In genomic region chr1:54443641-54444040, GRCm38 (mm10) we compare ENCODE assay signal across 12 mouse cellular contexts. TPM values are rescaled to one million over a fixed set of nuclear protein-coding genes. Genes with fewer than 3 reads are reported as not detected.
A peak's percentile ranks its signal among the peaks of the same experiment; 100 is the strongest.
DNase-seq lines count a peak whose midpoint lies in the region; ATAC-seq lines count a peak whose summit lies in the region.
"Had no signal": no experiment of that assay in that cellular context is flagged by ENCODE, and none has a peak within 500 bp of the region (broad histone marks: within the 10 kb centered on the region; RNA-seq: fewer than 3 reads in every experiment).

No protein-coding gene starts in this region.

- no peak overlapping the region for H3K9ac ChIP-seq in heart, embryonic 12.5 days

- H3K36me3 ChIP-seq in heart, embryonic 12.5 days, result no peaks in the 10 kb centered on the region

- no peaks in the 10 kb centered on the region for H3K9me3 ChIP-seq in heart, embryonic 12.5 days (replicated peaks)

- 53% methylated on average over 7 of the region's 7 CpGs for WGBS in heart, embryonic 12.5 days

- H3K4me2 ChIP-seq in heart, embryonic 12.5 days, result peak overlapping the region; percentile 21; the same call in 1 of the 2 replicates

- DNase-seq in heart, postnatal 10 days, result no peak
- DNase-seq in thymus, postnatal 14 days, result peak; percentile 10
- DNase-seq in thymus, postnatal 4 days, result no peak
- peak; percentile 17 for DNase-seq in embryo, embryonic 11 days
- peak; percentile 8 for DNase-seq in retina, postnatal 1 day
- no peak for DNase-seq in spleen, postnatal 10 days (ENCODE audit: low spot score in 2 of 2)
- DNase-seq in yolk sac, embryonic 10.5 days (ENCODE audit: low spot score), result no peak
- DNase-seq: cerebellum, adult 9-11 months; heart, postnatal 4 days; kidney, adult 9 months; lung, postnatal 4 days had no signal

- no peak overlapping the region for H3K4me3 ChIP-seq in heart, embryonic 12.5 days

- H3K27ac ChIP-seq in heart, embryonic 12.5 days (ENCODE audit: poor library complexity, severe bottlenecking), result no peak overlapping the region

- H3K27me3 ChIP-seq in heart, embryonic 12.5 days (replicated peaks), result peaks cover 18% of the 10 kb centered on the region; the same call in 1 of the 2 replicates

- H3K4me1 ChIP-seq in heart, embryonic 12.5 days (replicated peaks), result no peaks in the 10 kb centered on the region; the same call in 1 of the 2 replicates

- no peak for ATAC-seq in heart, embryonic 12.5 days (ENCODE audit: insufficient number of reproducible peaks, low FRiP score)

- intact Hi-C loops in heart, postnatal 10 days (cut with DNase I), result no loop called here

RNA-seq across cellular contexts. Expression of gene Gtf3c3, which starts 4.9 kb away (rescaled TPM):
- polyA plus RNA-seq in heart, embryonic 12.5 days (2016; fragmentation: Nextera tagmentation; extraction: Ambion mirVana), result 20.3 and 20.6 TPM in 2 replicates
- 10 to 100 TPM; 16.7 to 17.7 TPM for total RNA-seq in heart, postnatal 10 days (2021)

Comparison
In these comparisons a context has a peak if more than half of its experiments do, and no peak if none do; other contexts are left out.
1. DNase-seq: peak in thymus, postnatal 14 days (single experiment), embryo, embryonic 11 days (single experiment) and retina, postnatal 1 day (single experiment); none in heart, postnatal 10 days (0 of 2), thymus, postnatal 4 days (single experiment), spleen, postnatal 10 days (0 of 2) and yolk sac, embryonic 10.5 days (single experiment).